Mouse (Mus musculus) activated CD4-positive, CD25-positive, alpha-beta regulatory T cell, adult 4 months (primary cell): ENCODE results near the gene Six3. TPM values are rescaled to one million over a fixed set of nuclear protein-coding genes. Genes with fewer than 3 reads are reported as not detected.

ENCODE experiments used
- ATAC-seq: one replicate; pipeline ENCODE4 v1.8.0; 2017
- polyA plus RNA-seq, 2 experiments: library from polyadenylated mRNA; unstranded; fragments of 100-300 nt; shearing (Covaris generic); gene quantifications; one replicate each; pipeline ENCODE4 v1.2.1; 2017

Six3 gene
- polyA plus RNA-seq, 2 experiments from 2014 or later = not detected

- ATAC-seq = no peak
Measured at GRCm38 (mm10) chr17:85612526-85613265, 712 bp upstream of the Six3 start.

- no peak for ATAC-seq
Measured at GRCm38 (mm10) chr17:85614011-85614721, 758 bp downstream of the Six3 start.

GRCm38 (mm10) chr17:85614722-85615331 lies 1.4 kb downstream of the Six3 start:
- no peak for ATAC-seq

- no peak for ATAC-seq
Measured at GRCm38 (mm10) chr17:85615586-85615985, 2.2 kb downstream of the Six3 start.

GRCm38 (mm10) chr17:85616526-85617500 lies 3.4 kb downstream of the Six3 start:
- no peak for ATAC-seq

GRCm38 (mm10) chr17:85617566-85618358 lies 4.4 kb downstream of the Six3 start:
- no peak for ATAC-seq

GRCm38 (mm10) chr17:85618359-85619112 lies 5.1 kb downstream of the Six3 start:
- ATAC-seq = no peak

- no peak for ATAC-seq
Measured at GRCm38 (mm10) chr17:85619113-85620085, 6.0 kb downstream of the Six3 start.

- ATAC-seq = no peak
Measured at GRCm38 (mm10) chr17:85620086-85620481, 6.7 kb downstream of the Six3 start.

- no peak for ATAC-seq
Measured at GRCm38 (mm10) chr17:85620680-85621504, 7.5 kb downstream of the Six3 start.

GRCm38 (mm10) chr17:85621505-85622310 lies 8.3 kb downstream of the Six3 start:
- no peak for ATAC-seq

- no peak for ATAC-seq
Measured at GRCm38 (mm10) chr17:85622493-85623157, 9.2 kb downstream of the Six3 start.

- ATAC-seq = no peak
Measured at GRCm38 (mm10) chr17:85623161-85624050, 10.0 kb downstream of the Six3 start.

GRCm38 (mm10) chr17:85624051-85624420 lies 10.6 kb downstream of the Six3 start:
- ATAC-seq = no peak

- no peak for ATAC-seq
Measured at GRCm38 (mm10) chr17:85624981-85625940, 11.9 kb downstream of the Six3 start.
